Mouse (Mus musculus) thymus, postnatal 14 days (tissue): Measurements from ENCODE around the gene Klhl33.
"Not testable (repeated sequence)": the region's sequence is repeated elsewhere in the genome, so short reads cannot be mapped to it uniquely, and the experiment has no call there.

Source experiments
- DNase-seq: peaks from one replicate; pipeline ENCODE4 v3.0.0; 2021

Klhl33 gene

DNA sequence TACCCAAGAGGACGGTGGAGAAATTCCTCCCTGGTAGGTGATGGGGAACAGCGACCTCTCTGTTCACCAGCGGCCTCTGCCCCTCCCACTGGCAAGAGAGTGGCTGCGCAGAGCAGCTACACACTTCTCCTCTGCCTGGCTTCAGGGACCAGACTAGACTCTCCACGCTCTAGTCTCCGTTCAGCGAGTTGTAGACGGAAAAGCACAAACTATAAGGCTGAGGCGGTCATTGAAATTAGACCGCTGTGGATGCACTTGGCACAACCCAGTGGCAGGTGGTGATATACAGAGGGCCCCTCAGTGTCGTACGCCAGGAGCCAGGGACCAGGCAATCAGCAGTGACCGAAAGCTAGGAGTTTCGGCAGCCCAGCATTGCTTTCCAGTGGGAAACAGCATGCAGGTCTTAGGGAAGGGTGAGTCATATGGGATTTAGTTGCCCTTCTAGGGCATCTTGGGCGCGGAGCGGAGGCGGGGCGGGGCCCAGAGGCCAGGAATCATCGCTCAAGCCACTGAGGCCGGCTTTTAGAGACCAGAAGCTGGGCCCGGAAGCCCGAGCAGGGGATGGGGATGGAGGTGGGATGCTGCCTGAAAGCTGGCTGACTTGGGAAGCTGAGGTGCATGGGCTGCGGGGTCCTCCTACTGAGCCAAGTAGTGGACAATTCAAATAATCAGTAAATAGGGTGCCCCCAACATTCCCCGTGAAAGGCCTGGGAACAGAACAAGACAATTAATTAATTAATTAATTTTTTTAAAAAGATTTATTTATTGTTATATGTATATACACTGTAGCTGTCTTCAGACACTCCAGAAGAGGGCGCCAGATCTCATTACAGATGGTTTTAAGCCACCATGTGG, 6.9 kb upstream of the Klhl33 start:
- no peak for DNase-seq

DNA sequence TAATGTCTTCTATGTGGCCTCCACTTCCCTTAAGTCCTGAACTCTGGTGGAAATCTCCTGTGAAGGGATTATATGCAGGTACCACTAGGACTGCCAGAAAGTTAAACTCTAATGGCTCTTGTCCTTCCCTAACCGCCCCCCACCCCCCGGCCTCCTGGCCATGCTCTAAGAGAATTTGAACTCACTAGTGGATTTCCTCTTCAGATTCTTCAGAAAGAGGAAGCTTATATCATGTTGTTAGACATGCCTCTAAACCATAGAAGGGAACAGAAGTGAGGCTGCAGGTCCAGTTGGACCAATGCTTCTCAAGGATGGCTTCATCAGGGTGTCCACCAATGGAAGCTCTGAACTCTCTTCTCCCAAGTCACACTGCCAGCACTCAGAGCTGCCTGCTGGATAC, 685 bp upstream of the Klhl33 start:
- not testable (repeated sequence) for DNase-seq

DNA sequence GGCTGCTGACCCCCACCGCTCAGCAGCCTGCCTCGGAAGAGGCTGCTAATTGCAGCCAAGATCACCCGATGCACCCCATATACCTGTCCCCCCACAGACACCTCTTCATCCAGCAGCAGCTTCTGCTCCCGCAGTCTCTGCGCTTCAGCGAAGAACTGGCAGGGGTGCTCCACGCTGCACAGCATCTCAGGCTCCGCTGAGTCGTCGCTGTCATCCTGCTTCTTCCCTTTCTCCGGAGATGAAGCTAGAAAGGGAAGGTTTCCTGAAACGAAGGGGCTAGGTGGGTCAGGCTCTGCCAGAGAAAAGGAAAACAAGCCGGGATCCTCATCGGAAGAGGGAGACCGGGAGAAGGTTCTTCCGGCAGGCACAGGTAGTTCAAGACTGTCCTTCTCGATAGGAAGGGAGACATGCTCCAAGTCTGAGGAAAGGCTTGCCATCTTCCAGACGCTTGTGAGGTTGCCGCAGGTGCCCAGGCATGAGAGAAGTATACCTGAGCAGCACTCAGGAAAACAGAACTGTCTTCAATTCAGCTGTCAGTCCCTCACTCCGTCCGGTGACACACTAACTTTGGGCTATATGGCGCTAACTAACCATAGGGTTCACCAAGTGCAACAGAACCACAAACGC, 447 bp downstream of the Klhl33 start:
- DNase-seq: no peak

- DNase-seq: no peak
Measured at GRCm38 (mm10) chr14:50895985-50896746, 1.1 kb downstream of the Klhl33 start.

DNA sequence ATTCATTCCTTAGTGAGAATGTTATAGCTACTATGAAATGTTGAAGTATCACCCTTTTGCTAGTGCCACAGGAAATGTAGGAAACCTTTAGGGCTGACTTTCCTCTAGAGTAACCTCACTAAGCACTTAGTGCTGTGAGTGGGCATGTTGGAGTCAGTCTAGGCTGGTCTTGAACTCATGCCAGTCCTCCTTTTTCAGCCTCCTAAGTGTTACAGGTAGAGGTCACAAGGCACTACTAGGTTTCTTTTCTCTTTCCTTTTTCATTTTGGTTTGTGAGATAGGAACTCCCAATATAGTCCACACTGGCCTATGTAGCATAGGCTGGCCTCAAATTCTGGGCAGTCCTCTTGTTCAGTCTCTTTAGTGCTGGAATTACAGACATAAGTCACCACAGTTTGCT, 1.9 kb downstream of the Klhl33 start:
- DNase-seq: no peak

- DNase-seq: no peak
Measured at GRCm38 (mm10) chr14:50892541-50893459, 4.5 kb downstream of the Klhl33 start.

GRCm38 (mm10) chr14:50892091-50892490, 5.2 kb downstream of the Klhl33 start:
- DNase-seq: no peak

GRCm38 (mm10) chr14:50891621-50892020, 5.7 kb downstream of the Klhl33 start:
- no peak for DNase-seq

DNA sequence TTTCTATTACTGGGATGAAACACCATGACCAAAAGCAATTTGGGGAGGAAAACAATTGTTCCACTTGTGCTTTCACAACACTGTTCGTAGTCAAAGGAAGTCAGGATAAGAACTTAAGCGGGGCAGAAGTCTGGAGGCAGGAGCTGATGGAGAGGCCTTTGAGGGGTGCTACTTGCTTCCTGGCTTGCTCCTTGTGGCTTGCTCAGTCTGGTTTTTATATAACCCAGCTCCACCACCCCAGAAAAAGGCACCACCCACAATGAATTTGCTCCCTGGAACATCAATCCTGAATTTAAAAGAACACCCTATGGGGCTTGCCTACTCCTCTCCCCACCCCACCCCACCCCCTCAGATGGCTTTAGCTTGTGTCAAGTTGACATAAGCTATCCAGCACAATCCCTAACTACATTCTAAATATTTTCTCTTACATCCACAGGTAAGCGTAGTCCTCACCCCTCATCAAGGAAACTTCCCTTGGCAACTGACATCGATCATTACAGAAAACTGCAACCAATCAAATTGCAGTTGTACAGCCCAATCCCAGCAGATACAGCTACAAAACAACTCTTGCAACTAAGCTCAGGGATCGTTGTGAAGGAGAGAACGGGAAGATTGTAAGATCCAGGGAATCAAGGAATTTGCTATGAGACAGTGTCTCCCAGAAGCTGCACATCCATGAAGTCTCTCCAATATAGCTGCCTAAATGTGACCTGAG, 20.9 kb downstream of the Klhl33 start:
- DNase-seq: no peak

DNA sequence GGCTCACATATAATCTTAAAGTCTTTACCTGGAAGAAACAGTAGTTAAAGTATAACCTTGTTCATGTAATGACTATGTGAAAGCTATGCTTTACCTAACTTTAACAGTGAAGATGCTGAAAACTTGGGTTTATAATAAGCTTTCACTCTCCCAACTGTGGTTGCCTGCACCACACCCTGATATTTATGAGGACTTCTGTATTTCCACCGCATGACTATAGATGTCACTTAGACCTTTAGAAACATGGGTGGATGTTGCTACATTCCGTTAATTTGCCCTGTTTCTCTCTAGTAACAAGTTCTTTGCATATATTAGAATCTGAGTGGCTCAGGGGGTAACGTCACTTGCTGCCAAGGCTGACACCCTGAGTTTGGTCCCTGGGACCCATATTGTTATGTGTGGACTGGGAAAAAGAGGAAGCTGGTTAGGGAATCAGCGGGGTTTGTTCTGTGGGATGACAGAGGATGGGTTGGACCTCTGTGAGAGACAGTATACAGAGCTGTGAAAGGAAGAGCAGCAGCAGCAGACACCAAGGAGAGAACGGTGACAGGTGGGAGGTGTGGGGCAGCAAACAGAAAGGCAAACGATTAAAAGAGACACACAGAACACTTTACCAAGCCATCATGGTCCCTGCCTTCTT, 21.6 kb downstream of the Klhl33 start:
- no peak for DNase-seq

GRCm38 (mm10) chr14:50875175-50875574, 22.1 kb downstream of the Klhl33 start:
- DNase-seq: no peak

GRCm38 (mm10) chr14:50871284-50871683, 26.0 kb downstream of the Klhl33 start:
- no peak for DNase-seq

DNA sequence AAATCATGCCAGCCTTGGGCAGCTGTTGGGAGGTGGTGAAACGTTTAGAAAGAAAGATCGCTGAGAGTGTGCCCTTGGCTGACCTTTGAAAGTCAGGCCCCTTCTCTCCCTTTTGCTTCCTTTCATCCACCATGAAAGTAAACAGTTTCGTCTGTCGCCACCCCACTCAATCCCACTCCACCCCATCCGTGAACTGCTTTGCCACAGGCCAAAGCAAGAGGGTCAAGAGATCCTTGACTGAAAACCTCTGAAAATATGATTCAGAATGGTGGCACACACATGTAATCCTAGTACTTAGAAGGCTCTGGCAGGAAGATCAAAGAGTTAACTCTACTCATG, 26.5 kb downstream of the Klhl33 start:
- no peak for DNase-seq

DNA sequence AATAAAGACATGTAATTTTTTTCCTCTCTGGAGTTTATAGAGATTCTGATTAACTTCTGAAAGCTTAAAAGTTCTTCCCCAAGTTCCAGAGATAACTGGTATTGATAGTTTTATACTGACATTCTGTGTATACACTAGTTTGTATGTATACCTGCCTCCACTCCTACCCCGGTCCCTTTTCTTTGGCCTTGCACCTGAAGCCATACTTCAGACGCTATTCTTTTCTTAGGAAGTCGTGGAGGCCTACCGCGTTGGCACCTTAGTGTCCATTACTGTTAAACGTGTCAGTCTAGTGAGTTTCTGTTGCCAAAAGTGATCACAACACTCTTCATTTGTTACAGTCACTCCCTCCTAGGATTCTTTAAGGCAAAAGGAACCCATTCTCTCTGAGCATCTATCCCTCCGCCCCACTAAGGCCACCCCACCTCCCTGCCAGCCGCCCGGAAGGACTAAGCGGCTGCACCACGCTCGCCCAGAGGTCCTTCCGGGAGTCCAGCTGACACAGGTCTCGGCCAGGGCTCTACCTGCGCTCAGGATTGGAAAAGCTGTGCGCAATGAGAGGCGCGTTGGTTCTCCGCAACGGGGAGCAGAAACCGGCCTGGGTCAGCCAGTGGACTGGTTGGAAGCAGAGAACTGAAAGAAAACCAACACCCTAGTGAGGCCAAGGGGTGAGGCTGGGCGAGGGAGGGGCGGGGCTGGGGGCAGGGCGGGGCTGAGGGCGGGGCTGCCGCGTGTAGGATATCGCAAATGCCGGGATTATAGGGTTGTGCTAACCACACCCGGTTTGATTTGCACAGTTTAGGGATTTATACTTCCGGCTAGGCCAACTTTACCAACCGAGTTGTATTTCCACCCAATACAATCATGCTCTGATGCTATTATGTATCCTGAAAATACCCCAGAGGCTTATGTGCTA, 27.2 kb downstream of the Klhl33 start, which contains the start of gene Tep1:
Gene Tep1, minus strand, starts transcription at position 672 of the 916 bp plus-strand sequence.
- peak; percentile 62 for DNase-seq

DNA sequence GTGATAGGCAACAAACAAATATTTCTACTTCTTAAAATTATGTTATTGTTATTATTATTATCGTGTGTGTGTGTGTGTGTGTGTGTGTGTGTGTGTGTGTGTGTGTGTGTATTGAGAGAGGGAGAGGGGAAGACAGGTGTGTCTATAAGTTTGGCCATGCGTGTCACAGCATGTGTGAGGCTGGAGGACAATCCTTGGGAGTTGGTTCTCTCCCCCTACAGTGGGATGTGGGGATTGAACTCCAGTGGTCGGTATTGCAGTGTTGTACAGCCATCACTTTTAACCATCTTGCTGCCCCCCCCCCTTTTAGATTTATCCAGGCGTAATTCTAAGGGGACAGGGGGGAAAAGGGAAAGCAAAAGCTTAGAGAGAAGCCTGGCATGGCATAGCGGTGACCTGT, 28.7 kb downstream of the Klhl33 start:
- no peak for DNase-seq

DNA sequence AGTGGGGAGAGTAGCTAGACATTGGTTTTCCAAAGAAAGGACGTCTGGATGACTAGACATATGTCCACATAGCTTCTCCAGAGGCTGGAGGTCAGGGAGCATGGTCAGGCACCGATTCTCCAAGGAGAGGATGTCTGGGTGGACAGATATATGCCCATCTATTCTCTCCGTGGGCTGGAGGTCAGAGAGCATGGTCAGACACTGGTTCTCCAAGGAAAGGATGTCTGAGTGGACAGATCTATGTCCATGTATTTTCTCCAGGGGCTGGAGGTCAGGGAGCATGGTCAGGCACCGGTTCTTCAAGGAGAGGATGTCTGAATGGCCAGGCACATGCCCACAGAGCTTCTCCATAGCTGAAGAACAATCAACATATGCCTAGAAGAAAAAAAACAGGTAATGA, 29.1 kb downstream of the Klhl33 start:
- DNase-seq: no peak

- no peak for DNase-seq
Measured at GRCm38 (mm10) chr14:50866966-50867365, 30.3 kb downstream of the Klhl33 start.

DNA sequence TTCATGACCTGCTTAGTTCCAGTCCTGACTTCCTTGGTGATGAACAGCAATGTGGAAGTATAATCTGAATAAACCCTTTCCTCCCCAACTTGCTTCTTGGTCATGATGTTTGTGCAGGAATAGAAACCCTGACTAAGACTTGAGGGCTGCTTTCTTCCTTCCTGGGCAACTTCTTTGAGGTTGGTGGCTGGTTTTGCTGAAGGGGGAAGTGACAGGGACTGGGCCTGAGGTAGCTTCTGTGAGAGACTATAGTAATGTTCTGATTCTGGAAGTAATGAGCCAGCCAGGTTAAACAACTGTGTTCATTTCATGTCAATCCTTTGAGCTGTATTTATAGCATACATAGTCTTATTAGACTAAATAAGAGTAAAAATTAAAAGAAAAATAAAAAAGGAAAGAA, 32.3 kb downstream of the Klhl33 start:
- DNase-seq: not testable (repeated sequence)

GRCm38 (mm10) chr14:50862641-50863040, 34.7 kb downstream of the Klhl33 start:
- no peak for DNase-seq

DNA sequence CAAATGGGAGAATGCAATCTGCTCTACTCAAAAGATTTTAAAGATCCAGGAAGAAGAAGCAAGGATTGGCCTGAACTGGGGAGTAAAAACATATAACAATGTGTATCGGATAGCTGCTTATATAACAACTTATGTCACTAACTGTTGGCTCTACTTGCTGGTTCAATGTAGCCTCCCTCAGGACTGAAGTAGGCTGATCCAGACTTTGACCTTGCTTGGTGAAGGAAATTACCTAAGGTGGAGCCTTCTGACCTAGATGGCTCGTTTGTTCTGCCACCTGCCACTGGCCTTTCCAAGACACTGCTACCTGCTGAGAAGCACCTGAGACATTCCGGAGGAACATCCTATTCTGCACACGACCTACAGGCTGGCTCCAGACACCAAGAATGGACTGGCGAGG, 41.5 kb downstream of the Klhl33 start:
- no peak for DNase-seq
